Mouse (Mus musculus): ENCODE results near the gene Ksr1.

Gene Ksr1

DNA sequence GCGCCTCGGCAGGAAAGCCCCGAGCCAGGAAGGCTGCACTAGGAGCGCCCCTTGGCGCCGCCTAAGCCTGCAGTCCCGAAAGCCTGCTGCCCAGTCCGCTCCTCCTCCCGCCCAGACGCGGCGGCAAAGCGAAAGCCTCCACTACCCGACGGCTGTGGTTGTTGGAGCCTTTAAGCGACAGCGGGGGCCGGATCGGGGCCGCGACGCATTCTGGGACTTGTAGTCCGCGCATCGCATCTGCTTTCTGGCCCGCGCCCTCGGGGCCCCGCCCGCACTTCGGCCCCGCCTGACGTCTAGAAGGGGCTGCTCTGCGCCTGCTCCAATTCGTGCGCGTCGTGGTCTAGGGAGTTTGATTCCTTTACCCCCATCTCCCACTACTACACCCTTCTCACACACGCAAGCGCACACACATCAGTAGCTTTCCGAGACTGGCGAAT lies at the start of gene Ksr1:
Ksr1 (minus strand) TSS at position 77 of the 437 bp plus-strand sequence.
- DNase-seq (ENCODE audit: low spot score) = peak; percentile 94

GRCm38 (mm10) chr11:79192176-79192575 lies 46.0 kb upstream of the Ksr1 start:
- DNase-seq (ENCODE audit: low spot score) = no peak

- no peak for DNase-seq (ENCODE audit: low spot score)
Measured at GRCm38 (mm10) chr11:79191214-79191613, 45.0 kb upstream of the Ksr1 start.

GRCm38 (mm10) chr11:79190257-79190656 lies 44.0 kb upstream of the Ksr1 start:
- no peak for DNase-seq (ENCODE audit: low spot score)

DNA sequence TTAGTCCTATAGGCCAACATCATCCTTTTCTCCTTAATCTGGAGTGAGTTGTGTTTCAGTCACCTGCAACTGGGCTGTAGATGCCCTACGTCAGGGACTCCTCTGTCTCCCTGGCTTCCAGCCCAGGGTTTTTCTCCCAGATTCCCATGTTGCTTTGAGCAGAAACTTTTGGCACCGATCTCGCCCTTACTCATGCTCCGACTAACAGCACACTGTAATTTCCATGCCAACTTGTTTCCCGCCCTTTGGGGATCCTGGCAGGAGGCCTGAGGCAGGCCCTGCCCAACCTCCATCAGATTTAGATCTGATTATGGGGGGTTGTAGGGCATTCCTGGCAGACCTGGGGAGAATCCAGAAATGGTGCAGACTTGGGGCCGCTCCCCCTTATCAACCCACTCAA lies 42.0 kb upstream of the Ksr1 start:
- DNase-seq (ENCODE audit: low spot score) = peak; percentile 71

GRCm38 (mm10) chr11:79187291-79187690 lies 41.1 kb upstream of the Ksr1 start:
- DNase-seq (ENCODE audit: low spot score) = no peak

GRCm38 (mm10) chr11:79185683-79186082 lies 39.5 kb upstream of the Ksr1 start:
- DNase-seq (ENCODE audit: low spot score) = no peak

DNA sequence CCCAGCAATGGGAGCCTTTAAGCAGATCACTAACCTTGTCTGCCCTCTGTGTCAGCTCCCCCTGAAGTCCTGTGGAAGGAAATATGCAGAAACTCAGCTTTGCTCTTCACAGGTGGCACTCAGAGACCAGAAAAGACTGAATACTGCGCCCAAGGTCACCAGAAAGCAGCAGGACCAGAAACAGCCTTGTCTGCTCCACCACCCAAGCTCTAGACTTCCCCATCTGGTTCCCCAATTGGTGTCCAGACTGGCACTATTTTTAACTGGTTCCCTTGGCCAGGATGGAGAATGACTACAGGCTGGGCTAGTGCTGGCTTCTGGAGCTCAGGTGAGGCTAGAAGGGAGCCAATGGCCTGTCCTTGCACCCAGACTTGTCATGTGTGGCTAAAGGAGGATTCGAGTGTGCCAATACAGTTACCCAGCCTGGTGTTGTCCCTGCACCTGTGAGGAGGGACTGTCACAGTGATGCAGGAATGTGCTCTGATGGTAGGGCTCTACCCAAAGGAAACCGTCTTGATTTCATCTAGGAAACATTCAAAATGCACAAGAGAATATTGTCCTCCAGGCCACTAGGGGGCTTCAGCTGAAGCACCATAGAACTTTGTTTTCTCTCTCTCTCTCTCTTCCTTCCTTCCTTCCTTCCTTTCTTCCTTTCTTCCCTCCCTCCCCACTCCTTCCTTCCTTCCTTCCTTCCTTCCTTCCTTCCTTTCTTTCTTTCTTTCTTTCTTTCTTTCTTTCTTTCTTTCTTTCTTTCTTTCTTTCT lies 38.1 kb upstream of the Ksr1 start:
- no peak for DNase-seq (ENCODE audit: low spot score)

- DNase-seq (ENCODE audit: low spot score) = no peak
Measured at GRCm38 (mm10) chr11:79183400-79183799, 37.2 kb upstream of the Ksr1 start.

- peak; percentile 18 for DNase-seq (ENCODE audit: low spot score)
Measured at GRCm38 (mm10) chr11:79182881-79183280, 36.7 kb upstream of the Ksr1 start.

DNA sequence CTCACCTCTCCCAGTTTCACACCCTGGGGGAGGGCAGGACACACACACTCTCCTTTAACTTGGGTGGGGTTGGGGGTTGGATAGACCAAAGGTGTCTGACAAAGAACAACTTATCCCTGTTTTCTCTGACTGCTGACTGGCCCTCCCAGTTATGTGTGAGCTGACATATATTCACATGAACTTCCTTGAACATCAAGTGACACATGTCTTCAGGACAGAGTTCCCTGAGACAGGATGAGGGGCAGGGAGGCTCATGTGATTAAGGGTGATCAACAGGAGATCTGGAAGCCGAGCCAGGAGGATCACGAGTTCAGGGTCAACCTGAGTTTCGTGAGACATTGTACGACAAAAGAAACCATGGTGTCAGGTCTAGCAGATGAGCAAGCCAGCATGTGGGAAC lies 35.7 kb upstream of the Ksr1 start:
- no peak for DNase-seq (ENCODE audit: low spot score)

DNA sequence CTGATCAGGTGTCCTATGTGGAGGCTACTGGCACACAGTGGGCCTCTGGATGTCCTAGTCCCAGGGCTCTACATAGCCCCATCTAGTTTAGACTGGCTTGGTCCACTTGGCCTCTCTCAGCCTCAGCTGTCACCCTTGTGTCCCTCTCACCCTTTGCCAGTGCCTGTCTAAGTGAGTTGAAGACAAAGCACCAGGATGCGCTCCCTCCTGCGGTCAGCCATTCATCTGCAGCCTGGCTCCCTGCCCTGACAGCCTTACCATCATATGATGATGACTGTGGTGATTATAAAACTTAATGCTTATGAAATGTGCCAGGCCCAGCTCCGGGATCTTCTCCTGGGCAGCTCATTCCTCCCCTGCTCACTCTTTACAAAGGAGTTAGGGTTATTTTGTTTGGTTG lies 30.5 kb upstream of the Ksr1 start:
- DNase-seq (ENCODE audit: low spot score) = no peak

- no peak for DNase-seq (ENCODE audit: low spot score)
Measured at GRCm38 (mm10) chr11:79172054-79172453, 25.8 kb upstream of the Ksr1 start.

DNA sequence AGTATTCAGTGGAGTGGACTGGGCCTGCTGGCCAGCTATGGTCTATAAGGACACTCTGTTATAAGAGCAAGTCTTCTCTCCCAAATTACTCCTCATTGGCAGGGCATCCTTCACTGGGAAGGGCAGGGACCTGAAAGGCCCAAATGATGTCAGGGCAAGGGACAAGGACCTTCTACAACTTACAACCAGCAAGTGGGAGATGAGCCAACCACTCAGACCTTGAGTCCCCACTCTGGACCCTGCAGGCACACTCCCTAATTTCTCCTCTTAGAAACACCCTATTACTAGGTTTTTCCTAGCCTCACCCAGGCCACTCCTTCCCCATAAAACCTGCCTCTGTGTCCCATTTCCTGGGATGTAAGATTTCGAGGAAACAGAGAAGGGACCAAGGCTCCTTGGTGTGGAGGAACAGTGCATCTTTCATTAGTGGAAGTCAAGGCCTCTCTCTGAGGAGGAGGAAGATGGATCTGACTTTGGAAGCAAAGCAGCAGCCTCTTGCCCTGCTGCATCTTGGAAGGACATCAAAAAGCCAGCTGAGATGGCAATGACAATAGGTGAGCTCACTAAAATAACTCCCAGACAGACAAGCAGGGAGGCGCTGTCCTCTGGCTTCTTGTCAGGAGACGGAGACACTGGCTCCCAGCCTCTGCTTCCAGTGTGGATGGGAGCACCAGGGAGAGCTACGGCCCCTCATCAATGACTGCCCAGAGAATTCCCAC lies 20.5 kb upstream of the Ksr1 start:
- no peak for DNase-seq (ENCODE audit: low spot score)

- no peak for DNase-seq (ENCODE audit: low spot score)
Measured at GRCm38 (mm10) chr11:79161077-79161758, 15.0 kb upstream of the Ksr1 start.

DNA sequence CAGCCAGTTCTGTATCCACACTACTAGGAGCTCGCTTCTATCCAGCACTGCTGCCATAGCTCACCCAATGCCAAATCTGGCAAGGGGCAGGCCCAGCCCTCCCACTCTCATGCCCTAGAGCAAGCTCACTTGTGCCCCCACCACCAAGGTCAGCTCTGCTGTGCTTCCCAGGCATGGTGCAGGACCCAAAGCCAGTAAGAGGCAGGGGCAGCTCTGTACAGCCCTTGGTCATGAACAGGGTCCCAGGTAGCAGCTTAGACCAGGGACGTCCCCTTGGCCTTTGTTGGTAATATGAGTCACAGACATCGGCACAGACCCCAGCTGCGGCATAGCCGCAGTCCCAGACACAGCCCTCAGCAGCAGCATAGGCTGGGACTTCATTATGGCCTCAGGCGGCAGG lies 13.9 kb upstream of the Ksr1 start:
- DNase-seq (ENCODE audit: low spot score) = no peak

DNA sequence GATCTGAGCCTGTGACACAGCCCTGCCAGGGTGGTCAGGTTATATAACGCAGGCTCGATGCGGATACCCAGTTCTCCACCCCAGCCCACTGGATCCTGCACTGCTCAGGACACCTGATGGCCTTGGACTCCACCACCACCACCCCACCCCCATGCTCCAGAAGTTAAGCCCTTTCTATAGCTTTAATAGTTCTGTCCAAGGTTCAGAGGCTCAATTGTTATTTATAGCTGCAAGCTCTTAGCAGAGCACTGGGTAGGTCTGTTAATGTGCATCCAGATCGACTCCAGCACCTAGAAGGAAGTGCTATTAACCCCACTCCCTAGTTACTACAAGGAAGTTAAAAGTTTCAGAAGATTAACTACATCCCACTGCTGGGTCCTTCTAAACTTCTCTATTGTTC lies 11.5 kb upstream of the Ksr1 start:
- DNase-seq (ENCODE audit: low spot score) = no peak

GRCm38 (mm10) chr11:79155348-79155747 lies 9.1 kb upstream of the Ksr1 start:
- no peak for DNase-seq (ENCODE audit: low spot score)

DNA sequence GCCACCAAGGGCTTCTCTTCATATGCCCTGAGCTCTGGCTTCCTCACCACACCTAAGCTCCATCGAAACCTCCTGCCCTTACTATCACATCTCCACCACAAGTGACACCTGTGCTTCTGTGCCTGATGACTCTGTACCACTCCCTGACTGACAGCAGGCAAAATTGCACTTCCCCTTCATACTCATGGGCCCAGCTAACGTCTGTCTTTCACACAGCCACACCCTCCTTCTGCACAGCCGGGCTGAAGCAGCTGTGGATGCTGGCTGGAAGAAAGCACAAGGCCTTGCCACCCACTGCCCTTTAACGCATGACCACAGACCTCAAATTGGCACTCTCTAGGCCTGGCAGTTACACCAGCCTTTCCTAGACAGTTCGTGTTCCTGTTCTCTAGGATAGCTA lies 6.5 kb upstream of the Ksr1 start:
- no peak for DNase-seq (ENCODE audit: low spot score)

- DNase-seq (ENCODE audit: low spot score) = no peak
Measured at GRCm38 (mm10) chr11:79151874-79152273, 5.7 kb upstream of the Ksr1 start.

DNA sequence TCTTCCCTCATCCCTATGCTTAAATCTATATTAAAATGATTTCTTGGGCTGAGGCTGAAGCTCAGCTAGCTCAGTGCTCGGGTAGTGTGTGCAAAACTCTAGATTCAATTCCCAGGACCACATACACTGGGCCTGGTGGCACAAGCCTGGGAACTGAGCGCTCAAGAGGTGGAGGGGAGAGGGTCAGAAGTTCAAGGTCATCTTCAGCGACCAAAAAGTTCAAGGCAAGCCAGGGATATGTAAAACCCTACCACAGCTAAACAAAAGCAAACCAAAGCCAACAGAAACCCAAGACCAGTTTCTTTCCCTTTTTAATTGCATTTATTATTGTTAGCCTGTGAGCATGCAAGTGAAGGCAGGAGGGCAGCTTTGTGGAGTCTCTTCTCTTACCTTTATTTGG lies 4.1 kb upstream of the Ksr1 start:
- DNase-seq (ENCODE audit: low spot score) = no peak

GRCm38 (mm10) chr11:79149295-79149694 lies 3.1 kb upstream of the Ksr1 start:
- DNase-seq (ENCODE audit: low spot score) = no peak

DNA sequence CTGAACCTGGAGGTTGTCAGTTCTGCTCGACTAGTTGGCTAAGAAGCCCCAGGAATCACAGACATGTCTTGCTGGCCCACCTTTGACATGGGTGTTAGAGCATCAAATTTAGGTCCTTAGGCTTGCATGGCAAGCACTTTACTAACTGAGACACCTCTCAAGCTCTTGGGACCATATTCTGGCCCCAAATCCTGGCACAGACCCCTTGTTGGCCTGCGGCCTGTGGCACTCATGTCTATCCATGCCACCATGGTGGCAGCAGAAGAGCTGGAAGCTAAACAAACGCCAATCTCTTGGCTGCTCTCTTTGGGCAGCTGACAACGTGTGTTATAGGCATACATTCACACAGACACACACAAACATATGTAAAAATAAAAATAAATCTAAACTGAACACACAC lies 2.6 kb upstream of the Ksr1 start:
- DNase-seq (ENCODE audit: low spot score) = no peak

Measured in ovary, postnatal 36 days (tissue).